Mouse (Mus musculus) frontal cortex, adult (tissue): ENCODE measurements at regions not wholly inside any gene's neighbourhood (a gene's known extent, or its start where the extent isn't known, plus 50 kb on each side); places are given as distances from the start of the nearest gene placed in this dataset.

Experiments
- ATAC-seq: cut with Nextera tagmentation; 2 replicates; pipeline ENCODE4 v1.9.2; 2017; ENCODE audit warnings: mild to moderate bottlenecking, moderate library complexity, mixed read lengths; ENCODE audit not compliant: low TSS enrichment

- ATAC-seq, result no peak
Observed at GRCm38 (mm10) chr5:54178966-54179547, 180.8 kb downstream of the Stim2 start.

GRCm38 (mm10) chr5:54180192-54180611 is 181.9 kb downstream of the Stim2 start:
- no peak for ATAC-seq

DNA sequence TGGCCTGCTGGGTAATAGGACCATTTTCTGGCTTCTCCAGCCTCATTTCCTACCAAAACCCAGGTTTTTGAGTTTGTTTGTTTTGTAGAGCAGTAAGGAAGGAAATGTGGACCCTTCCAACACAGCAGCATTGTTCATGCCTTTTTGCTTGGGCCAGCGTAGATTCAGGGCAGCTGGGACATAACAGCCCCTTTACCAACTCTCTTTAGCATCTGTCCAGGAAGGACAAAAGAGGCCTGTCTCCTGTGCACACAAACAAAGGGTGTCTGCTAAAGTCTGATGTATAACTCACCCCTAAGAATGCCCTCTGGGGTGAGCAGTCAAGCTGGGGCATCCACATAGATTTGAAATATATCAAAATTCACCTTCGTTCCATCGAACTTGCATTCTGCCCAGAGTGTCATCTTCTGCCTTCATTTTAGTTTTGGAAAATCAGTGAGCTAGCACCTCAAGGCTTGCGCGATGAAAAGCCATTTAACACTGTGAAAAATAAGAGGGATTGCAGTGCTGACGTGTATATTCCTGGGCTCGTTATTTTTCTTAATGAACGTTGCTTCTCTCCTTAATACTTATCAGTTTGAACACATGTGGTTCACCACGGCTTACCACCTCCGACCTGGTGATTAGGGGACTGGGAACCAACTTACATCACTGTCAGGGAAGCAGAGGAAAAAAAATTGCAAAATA is 182.5 kb downstream of the Stim2 start:
- 0 out of 2 replicates have a peak, but pooled peaks have one; percentile 23 for ATAC-seq

DNA sequence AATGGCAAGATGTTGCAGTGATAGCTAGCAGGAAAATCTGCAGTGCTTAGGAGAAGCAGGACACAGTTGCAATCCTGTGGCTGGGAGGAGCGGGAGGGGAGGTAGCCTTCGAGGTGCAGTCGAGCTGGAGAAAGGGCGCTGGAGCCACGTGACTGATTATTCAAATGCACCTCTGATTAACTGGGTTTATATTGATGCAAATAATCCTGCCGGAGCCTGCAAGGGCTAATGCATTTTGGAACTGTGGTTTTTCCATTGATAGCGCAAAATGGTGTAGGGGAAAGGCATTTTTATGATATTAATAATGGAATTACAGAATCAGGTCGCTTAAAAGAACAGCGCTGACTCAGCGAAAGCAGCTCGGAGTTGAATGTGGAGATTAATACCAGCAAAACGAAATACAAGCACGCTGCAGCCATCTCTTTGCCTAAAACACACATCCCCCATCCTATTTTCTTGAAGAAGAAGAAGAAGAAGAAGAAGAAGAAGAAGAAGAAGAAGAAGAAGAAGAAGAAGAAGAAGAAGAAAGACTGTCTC is 183.1 kb downstream of the Stim2 start:
- ATAC-seq, result no peak

- ATAC-seq, result no peak
Observed at GRCm38 (mm10) chr5:54182754-54183153, 184.5 kb downstream of the Stim2 start.

GRCm38 (mm10) chr5:54185662-54186061 is 187.4 kb downstream of the Stim2 start:
- no peak for ATAC-seq

GRCm38 (mm10) chr5:54186076-54186676 is 187.9 kb downstream of the Stim2 start:
- no peak for ATAC-seq

- ATAC-seq, result peak; percentile 92
Observed at GRCm38 (mm10) chr5:54191688-54192087, 193.4 kb downstream of the Stim2 start.

DNA sequence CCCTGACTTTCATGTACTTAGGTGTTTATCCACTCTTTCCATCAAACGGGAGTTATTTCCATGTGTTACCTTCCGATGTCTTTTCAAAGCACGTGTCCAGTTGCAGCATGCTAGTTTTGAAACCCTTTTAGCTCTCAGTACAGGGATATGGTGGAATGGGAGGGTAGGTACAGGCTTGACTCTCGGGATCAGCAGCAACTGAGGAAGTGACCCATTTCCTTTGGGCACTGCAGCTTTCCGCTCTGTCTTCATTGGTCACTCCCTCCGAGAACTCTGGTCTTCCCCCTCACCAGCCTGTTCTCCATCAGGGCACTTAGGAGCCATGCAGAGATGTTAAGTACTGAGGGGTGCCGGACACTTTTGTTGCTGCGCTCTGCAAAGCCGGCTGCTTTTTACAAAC is 196.5 kb downstream of the Stim2 start:
- ATAC-seq, result no peak

DNA sequence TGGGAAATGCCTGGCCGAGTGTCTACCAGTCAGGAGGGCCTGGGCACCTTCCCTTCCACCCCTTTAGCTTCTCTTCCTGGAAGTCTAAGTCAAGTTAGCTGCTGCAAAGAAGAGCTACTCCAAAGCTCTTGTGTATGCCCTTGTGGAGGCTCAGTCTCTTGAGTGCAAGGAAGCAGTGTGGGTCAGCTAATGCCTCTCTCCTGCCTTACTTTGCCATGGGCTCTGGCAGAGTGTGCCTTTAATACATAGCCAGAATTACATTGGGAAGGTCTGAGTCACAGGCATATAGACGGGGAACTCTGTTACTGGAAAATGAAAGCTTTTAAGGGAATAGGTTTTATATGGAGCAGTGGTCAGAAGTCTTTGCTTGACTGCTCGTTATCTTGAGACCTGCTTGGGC is 201.7 kb downstream of the Stim2 start:
- ATAC-seq, result no peak

- ATAC-seq, result no peak
Observed at GRCm38 (mm10) chr5:54200587-54200986, 202.3 kb downstream of the Stim2 start.

DNA sequence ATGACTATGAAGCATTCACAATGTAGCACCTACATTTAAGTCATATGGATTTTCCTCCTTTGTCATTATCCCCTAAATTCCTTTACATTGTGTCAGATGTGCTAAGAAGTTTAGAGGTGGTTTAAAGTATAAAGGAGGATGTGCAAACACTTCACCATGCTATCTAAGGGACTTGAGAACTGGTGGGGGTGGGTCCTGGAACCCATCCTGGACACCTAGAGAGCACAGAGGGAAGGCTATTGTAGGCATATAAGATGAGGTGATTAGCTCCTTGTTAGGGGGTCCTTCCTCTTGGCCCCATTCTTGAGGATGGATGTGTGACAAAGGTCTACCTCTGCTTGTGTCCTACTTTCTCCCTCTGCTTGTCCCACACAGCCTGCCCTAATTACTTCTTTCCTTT is 213.2 kb downstream of the Stim2 start:
- no peak for ATAC-seq

- no peak for ATAC-seq
Observed at GRCm38 (mm10) chr5:54212038-54212589, 213.8 kb downstream of the Stim2 start.

- ATAC-seq, result no peak
Observed at GRCm38 (mm10) chr5:54225031-54225430, 226.7 kb downstream of the Stim2 start.

- peak; percentile 76 for ATAC-seq
Observed at GRCm38 (mm10) chr5:54234580-54234979, 236.3 kb downstream of the Stim2 start.

GRCm38 (mm10) chr5:54235226-54235625 is 236.9 kb downstream of the Stim2 start:
- peak; percentile 76 for ATAC-seq

- ATAC-seq, result no peak
Observed at GRCm38 (mm10) chr5:54237226-54237625, 238.9 kb downstream of the Stim2 start.

DNA sequence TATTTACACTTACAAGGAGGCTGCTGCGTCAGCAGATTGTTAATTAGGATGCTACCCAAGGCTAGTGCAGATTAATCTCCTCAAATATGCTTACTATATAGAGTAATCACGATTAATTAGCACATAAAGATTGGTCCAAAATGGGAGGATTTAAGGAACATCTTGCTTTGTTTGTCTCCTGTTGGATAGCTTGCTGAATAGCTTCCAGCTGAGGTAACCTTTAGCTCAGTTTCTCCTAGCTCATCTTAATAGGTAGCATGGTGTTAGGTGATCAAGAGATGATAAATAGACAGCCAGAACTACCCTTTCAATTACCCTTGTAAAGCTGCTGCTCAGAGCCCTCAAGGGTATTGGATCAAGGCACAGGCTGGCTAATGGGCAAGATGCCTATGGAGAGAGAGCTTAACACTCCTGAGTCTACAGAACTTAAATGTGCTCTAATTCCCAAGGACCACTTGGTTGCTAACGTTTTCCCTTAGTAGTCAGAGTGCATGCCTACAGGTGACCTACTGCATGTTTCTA is 240.4 kb downstream of the Stim2 start:
- ATAC-seq, result no peak

DNA sequence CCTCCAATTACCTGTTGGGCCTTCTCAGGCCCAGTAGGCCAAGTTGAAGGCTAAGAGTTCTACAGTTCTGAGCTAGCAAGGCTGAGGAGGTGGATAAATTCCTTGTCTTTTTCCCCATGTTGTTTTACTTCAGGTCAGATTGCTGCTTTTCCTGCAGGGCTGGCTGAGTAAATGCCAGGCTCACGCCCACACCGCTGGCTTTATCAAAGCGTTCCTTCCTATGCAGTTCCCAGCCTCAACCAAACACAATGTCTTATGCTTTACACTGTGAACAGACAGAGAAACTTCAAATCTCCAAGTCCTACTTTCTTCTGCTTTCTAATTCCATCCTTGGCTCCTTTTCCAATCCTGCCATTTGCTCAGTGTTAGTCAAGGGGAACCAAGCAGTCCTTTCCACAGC is 241.3 kb downstream of the Stim2 start:
- ATAC-seq, result peak; percentile 46

DNA sequence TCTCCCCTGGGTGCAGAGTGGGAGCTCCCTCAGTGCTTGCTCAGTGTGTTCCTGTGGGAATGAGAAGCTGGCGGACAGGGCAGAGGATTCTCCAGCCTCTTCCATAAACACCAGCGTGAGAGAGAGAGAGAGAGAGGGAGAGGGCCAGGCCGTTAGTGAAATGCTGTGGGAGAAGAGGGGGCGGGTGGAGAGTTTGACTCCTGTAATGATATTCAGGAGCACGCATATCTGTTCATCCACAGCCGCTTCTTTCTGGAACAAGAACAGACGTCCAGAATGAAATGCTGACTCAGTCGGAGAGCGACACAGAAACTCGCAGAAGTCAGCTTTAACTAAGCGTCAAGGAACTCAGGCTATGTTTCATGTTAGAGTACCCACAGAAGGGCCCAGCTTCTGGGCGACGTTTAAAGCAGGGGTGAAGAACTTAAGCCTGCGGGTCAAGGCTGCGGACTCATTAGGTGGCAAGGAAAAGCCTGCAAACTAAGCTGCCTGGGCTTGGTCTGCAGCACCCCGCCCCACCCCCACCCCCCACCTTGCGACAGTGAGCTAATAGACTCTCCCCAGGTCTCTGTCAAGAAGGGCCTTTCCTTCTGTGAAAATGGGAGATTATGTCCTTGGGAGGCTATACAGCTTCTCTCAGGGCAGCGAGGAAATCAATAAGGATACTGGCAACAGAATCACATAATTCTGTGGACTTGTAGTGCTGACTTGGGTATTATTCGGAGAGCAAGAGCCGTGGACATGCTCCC is 243.0 kb downstream of the Stim2 start:
- peak; percentile 78 for ATAC-seq

GRCm38 (mm10) chr5:54242126-54242525 is 243.8 kb downstream of the Stim2 start:
- no peak for ATAC-seq

DNA sequence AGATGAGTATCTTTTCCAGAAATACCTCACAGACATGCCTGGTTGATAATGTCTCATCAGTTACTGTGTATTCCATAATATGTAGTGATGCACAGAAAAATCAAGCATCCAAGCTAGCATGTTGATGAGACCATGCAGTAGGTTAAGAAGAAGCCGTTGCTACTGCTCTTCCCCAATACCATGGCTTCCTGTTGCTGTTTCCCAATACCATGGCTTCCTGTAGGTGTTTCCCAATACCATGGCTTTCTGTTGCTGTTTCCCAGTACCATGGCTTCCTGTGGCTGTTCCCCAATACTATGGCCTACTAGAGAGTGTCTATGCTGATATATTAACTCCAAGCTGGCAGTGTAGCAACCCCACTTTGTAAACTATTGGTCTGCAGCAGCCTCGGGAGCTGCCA is 253.7 kb downstream of the Stim2 start:
- ATAC-seq, result no peak
